Mouse (Mus musculus): Measurements from ENCODE around the gene Dab1. TPM values are rescaled to one million over a fixed set of nuclear protein-coding genes. Genes with fewer than 3 reads are reported as not detected.

Gene Dab1
- total and polyA plus RNA-seq, 3 experiments: not detected

DNA sequence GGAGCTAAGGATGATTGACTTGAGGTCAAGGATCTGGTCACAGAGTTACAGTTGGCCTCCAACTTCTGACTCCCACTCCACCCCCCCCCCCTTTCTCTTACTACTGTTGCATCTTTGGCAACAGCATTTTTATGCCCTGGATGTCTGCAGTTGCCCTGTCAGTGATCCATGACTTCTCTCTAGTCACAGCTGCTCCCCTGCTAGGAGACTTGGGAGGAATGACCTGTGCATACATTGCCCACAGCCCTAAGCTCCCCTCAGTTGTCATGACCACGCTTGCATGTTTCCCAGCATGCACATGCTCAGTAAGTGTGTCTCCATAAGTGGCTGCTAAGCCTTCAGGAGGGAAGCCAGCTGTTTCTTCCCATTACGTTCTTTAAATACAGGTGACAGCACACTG is 936.2 kb downstream of the Dab1 start:
- H3K9ac ChIP-seq (ENCODE audit: control insufficient read depth, low read depth, low read length, poor library complexity, severe bottlenecking): no peak overlapping the region
- H3K4me3 ChIP-seq (ENCODE audit: control insufficient read depth in 1 of 2, insufficient read depth in 1 of 2, low read depth in 2 of 2, low read length in 2 of 2): no peak overlapping the region
- no peak for DNase-seq (ENCODE audit: low read depth, low spot score)
- no peak for TF ChIP-seq POLR2AphosphoS5 (IDR thresholded peaks at IDR 0.05; ENCODE audit: borderline replicate concordance, low read depth, low read length)
- no peak for TF ChIP-seq MYB (IDR thresholded peaks at IDR 0.05; ENCODE audit: low read depth, low read length)
- TF ChIP-seq POLR2A (IDR thresholded peaks at IDR 0.05; ENCODE audit: control insufficient read depth in 1 of 2, insufficient read depth in 1 of 2, low read depth in 1 of 2, low read length in 2 of 2, poor library complexity in 1 of 2): no peak
- TF ChIP-seq BHLHE40 (IDR thresholded peaks at IDR 0.05; ENCODE audit: borderline replicate concordance, low read depth, low read length): no peak
- TF ChIP-seq CTCF (IDR thresholded peaks at IDR 0.05 in 2 of 3, conservative IDR thresholded peaks at IDR 0.05 in 1 of 3; ENCODE audit: control insufficient read depth in 1 of 3, insufficient read depth in 1 of 3, low read depth in 2 of 3, low read length in 3 of 3, poor library complexity in 1 of 3, severe bottlenecking in 1 of 3): no peak
- no peak for TF ChIP-seq SIN3A (IDR thresholded peaks at IDR 0.05; ENCODE audit: low read length)
- no peak for TF ChIP-seq NELFE (IDR thresholded peaks at IDR 0.05; ENCODE audit: low read depth, low read length)
- no peak for TF ChIP-seq POLR2AphosphoS2 (IDR thresholded peaks at IDR 0.05; ENCODE audit: low read length)
- no peak for TF ChIP-seq MEF2A (IDR thresholded peaks at IDR 0.05; ENCODE audit: extremely low read depth, insufficient replicate concordance, low read depth, low read length, poor library complexity, severe bottlenecking)
- no peaks in the 10 kb centered on the region for H3K27me3 ChIP-seq (ENCODE audit: control insufficient read depth in 1 of 2, insufficient read depth in 2 of 2, low read length in 2 of 2)
- H3K4me1 ChIP-seq (ENCODE audit: control insufficient read depth in 1 of 2, insufficient read depth in 2 of 2, low read length in 2 of 2): no peaks in the 10 kb centered on the region
- H3K36me3 ChIP-seq (ENCODE audit: control insufficient read depth in 1 of 2, insufficient read depth in 2 of 2, low read length in 2 of 2): no peaks in the 10 kb centered on the region
- no peak overlapping the region for H3K27ac ChIP-seq (ENCODE audit: control insufficient read depth, low read depth, low read length)
- H3K9me3 ChIP-seq (replicated peaks; ENCODE audit: insufficient read depth, low read length): no peaks in the 10 kb centered on the region
- H3K79me2 ChIP-seq (ENCODE audit: control insufficient read depth, insufficient read depth, low read length, poor library complexity): no peaks in the 10 kb centered on the region

DNA sequence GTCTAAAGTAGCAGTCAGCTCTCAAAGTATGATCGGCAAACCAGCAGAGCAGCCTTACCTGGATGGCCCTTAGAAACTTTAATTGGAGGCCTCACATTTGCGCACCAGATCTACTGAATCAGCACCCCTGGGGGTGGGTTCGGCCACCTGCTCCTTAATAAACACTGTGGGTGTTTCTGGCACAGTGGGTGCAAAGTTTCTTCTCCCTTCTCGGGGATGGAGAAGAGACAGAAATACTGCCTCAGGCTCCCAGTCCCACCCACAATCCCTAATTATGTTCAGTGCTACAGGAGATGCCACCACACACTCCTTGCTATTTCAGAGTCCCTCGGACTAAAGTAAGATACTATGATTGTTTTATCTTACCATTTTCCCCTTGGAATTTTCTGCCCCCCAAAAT is 944.4 kb downstream of the Dab1 start:
- Histone ChIP-seq H3K79me2 (ENCODE audit: control insufficient read depth, insufficient read depth, low read length, poor library complexity) (no peaks in the 10 kb centered on the region), H3K9ac (ENCODE audit: control insufficient read depth, low read depth, low read length, poor library complexity, severe bottlenecking) (no peak overlapping the region), H3K9me3 (replicated peaks; ENCODE audit: insufficient read depth, low read length) (no peaks in the 10 kb centered on the region), H3K4me3 (ENCODE audit: control insufficient read depth in 1 of 2, insufficient read depth in 1 of 2, low read depth in 2 of 2, low read length in 2 of 2) (no peak overlapping the region), H3K36me3 (ENCODE audit: control insufficient read depth in 1 of 2, insufficient read depth in 2 of 2, low read length in 2 of 2) (no peaks in the 10 kb centered on the region), H3K27ac (ENCODE audit: control insufficient read depth, low read depth, low read length) (no peak overlapping the region), H3K27me3 (ENCODE audit: control insufficient read depth in 1 of 2, insufficient read depth in 2 of 2, low read length in 2 of 2) (no peaks in the 10 kb centered on the region), H3K4me1 (ENCODE audit: control insufficient read depth in 1 of 2, insufficient read depth in 2 of 2, low read length in 2 of 2) (no peaks in the 10 kb centered on the region)
- TF ChIP-seq KAT2A (conservative IDR thresholded peaks at IDR 0.05; ENCODE audit: low read depth, low read length): no peak
- no peak for TF ChIP-seq CHD2 (IDR thresholded peaks at IDR 0.05; ENCODE audit: low read length)
- TF ChIP-seq ZMIZ1 (IDR thresholded peaks at IDR 0.05; ENCODE audit: low read depth, low read length): no peak
- TF ChIP-seq POLR2AphosphoS2 (IDR thresholded peaks at IDR 0.05; ENCODE audit: low read length): no peak
- no peak for TF ChIP-seq MYB (IDR thresholded peaks at IDR 0.05; ENCODE audit: low read depth, low read length)
- TF ChIP-seq TCF12 (IDR thresholded peaks at IDR 0.05; ENCODE audit: low read depth, low read length): no peak
- TF ChIP-seq ZKSCAN1 (IDR thresholded peaks at IDR 0.05; ENCODE audit: low read depth, low read length): no peak
- no peak for TF ChIP-seq ELF1 (IDR thresholded peaks at IDR 0.05; ENCODE audit: low read depth, low read length)
- TF ChIP-seq ZNF384 (IDR thresholded peaks at IDR 0.05; ENCODE audit: low read depth, low read length): no peak
- no peak for TF ChIP-seq CTCF (IDR thresholded peaks at IDR 0.05 in 2 of 3, conservative IDR thresholded peaks at IDR 0.05 in 1 of 3; ENCODE audit: control insufficient read depth in 1 of 3, insufficient read depth in 1 of 3, low read depth in 2 of 3, low read length in 3 of 3, poor library complexity in 1 of 3, severe bottlenecking in 1 of 3)
- TF ChIP-seq GATA1 (IDR thresholded peaks at IDR 0.05; ENCODE audit: low read depth, low read length): no peak
- no peak for TF ChIP-seq MXI1 (IDR thresholded peaks at IDR 0.05; ENCODE audit: low read depth, low read length)
- TF ChIP-seq NRF1 (IDR thresholded peaks at IDR 0.05; ENCODE audit: insufficient read depth, low read depth, low read length, poor library complexity, severe bottlenecking): no peak
- no peak for DNase-seq (ENCODE audit: low read depth, low spot score)

Data from MEL (cell line).